Mouse (Mus musculus) midbrain, embryonic 11.5 days (tissue): ENCODE results near the gene Spaca4. TPM values are rescaled to one million over a fixed set of nuclear protein-coding genes. Genes with fewer than 3 reads are reported as not detected.

Experiments
- polyA plus RNA-seq: library from polyadenylated mRNA; unstranded; fragments of >200 nt; fragmentation: Nextera tagmentation; extraction: Ambion mirVana; gene quantifications from 2 replicates; pipeline ENCODE4 v1.2.1, GENCODE M21; 2014

Spaca4 gene
- polyA plus RNA-seq, 1 experiment from 2014 or later = not detected

Other genes with a start within 250 kb of the Spaca4 start
- gene Tulp2, start 243.9 kb downstream of the Spaca4 start, polyA plus RNA-seq = 0.15 TPM in 1 of 2 replicates, not detected in the other
- gene Gm45808, start 239.0 kb downstream of the Spaca4 start, polyA plus RNA-seq = not detected in 2 replicates
- gene Dhdh, start 237.0 kb downstream of the Spaca4 start, polyA plus RNA-seq = 3.2 and 3.9 TPM in 2 replicates
- 83.7 and 84.8 TPM in 2 replicates for gene Nucb1, start 215.4 kb downstream of the Spaca4 start, polyA plus RNA-seq
- 16.3 and 17.1 TPM in 2 replicates for gene Ppp1r15a, start 199.5 kb downstream of the Spaca4 start, polyA plus RNA-seq
- gene Plekha4, start 199.5 kb downstream of the Spaca4 start, polyA plus RNA-seq = 0.08 and 0.26 TPM in 2 replicates
- 0.10 and 0.12 TPM in 2 replicates for gene Hsd17b14, start 170.9 kb downstream of the Spaca4 start, polyA plus RNA-seq
- 22.5 and 24.7 TPM in 2 replicates for gene Bcat2, start 155.7 kb downstream of the Spaca4 start, polyA plus RNA-seq
- not detected in 2 replicates for gene Fgf21, start 110.3 kb downstream of the Spaca4 start, polyA plus RNA-seq
- not detected in 2 replicates for gene Fut1, start 108.5 kb downstream of the Spaca4 start, polyA plus RNA-seq
- gene Izumo1, start 104.0 kb downstream of the Spaca4 start, polyA plus RNA-seq = 0.10 and 0.29 TPM in 2 replicates
- gene Rasip1, start 98.3 kb downstream of the Spaca4 start, polyA plus RNA-seq = 4.0 and 4.7 TPM in 2 replicates
- gene Mamstr, start 85.8 kb downstream of the Spaca4 start, polyA plus RNA-seq = 1.8 and 2.1 TPM in 2 replicates
- gene Fut2, start 59.4 kb downstream of the Spaca4 start, polyA plus RNA-seq = not detected in 2 replicates
- 0.21 TPM in 1 of 2 replicates, not detected in the other for gene Ntn5, start 41.8 kb downstream of the Spaca4 start, polyA plus RNA-seq
- gene Sec1, start 31.4 kb downstream of the Spaca4 start, polyA plus RNA-seq = 0.19 and 0.36 TPM in 2 replicates
- 3.3 and 6.3 TPM in 2 replicates for gene Car11, start 26.0 kb downstream of the Spaca4 start, polyA plus RNA-seq
- 2.2 and 3.5 TPM in 2 replicates for gene Dbp, start 20.7 kb downstream of the Spaca4 start, polyA plus RNA-seq
- 878 and 933 TPM in 2 replicates for gene Rpl18, start 10.4 kb downstream of the Spaca4 start, polyA plus RNA-seq
- 11.8 and 14.9 TPM in 2 replicates for gene Sphk2, start 7.8 kb downstream of the Spaca4 start, polyA plus RNA-seq
- 0.57 and 1.4 TPM in 2 replicates for gene Fam83e, start 4.6 kb downstream of the Spaca4 start, polyA plus RNA-seq
- 4.6 and 4.8 TPM in 2 replicates for gene Lmtk3, start 57.9 kb upstream of the Spaca4 start, polyA plus RNA-seq
- 1.5 and 2.4 TPM in 2 replicates for gene Sult2b1, start 58.9 kb upstream of the Spaca4 start, polyA plus RNA-seq
- gene Cyth2, start 88.8 kb upstream of the Spaca4 start, polyA plus RNA-seq = 224 and 225 TPM in 2 replicates
- gene Kcnj14, start 99.0 kb upstream of the Spaca4 start, polyA plus RNA-seq = 0.69 and 0.75 TPM in 2 replicates
- gene Grwd1, start 105.1 kb upstream of the Spaca4 start, polyA plus RNA-seq = 64.0 and 67.9 TPM in 2 replicates
- 76.7 and 84.0 TPM in 2 replicates for gene Kdelr1, start 147.0 kb upstream of the Spaca4 start, polyA plus RNA-seq
- gene Grin2d, start 152.6 kb upstream of the Spaca4 start, polyA plus RNA-seq = 0.14 and 0.17 TPM in 2 replicates
- 0.63 and 1.3 TPM in 2 replicates for gene Syngr4, start 170.9 kb upstream of the Spaca4 start, polyA plus RNA-seq
- 3.0 and 3.2 TPM in 2 replicates for gene Tmem143, start 171.1 kb upstream of the Spaca4 start, polyA plus RNA-seq
- 27.2 and 28.2 TPM in 2 replicates for gene Emp3, start 195.6 kb upstream of the Spaca4 start, polyA plus RNA-seq
- gene Ccdc114, start 198.3 kb upstream of the Spaca4 start, polyA plus RNA-seq = 2.0 and 2.4 TPM in 2 replicates